Mouse (Mus musculus) liver, embryonic 13.5 days (tissue): ENCODE measurements around the gene Map4k2. TPM values are rescaled to one million over a fixed set of nuclear protein-coding genes. Genes with fewer than 3 reads are reported as not detected.

Experiments
- ATAC-seq: fragments of 200-750 bp; cut with Nextera tagmentation; 2 replicates; pipeline ENCODE4 v1.8.0; 2017; ENCODE audit warnings: low read depth, mild to moderate bottlenecking, moderate number of reproducible peaks, moderate library complexity
- DNase-seq: peaks from one replicate; pipeline ENCODE4 v3.0.0; 2022
- H3K27ac ChIP-seq: fragments of 300-500 bp; sonication (generic); 2 replicates; pipeline ENCODE4 v1.5.1; 2015; ENCODE audit warnings: moderate library complexity, mild to moderate bottlenecking, inconsistent platforms
- H3K27me3 ChIP-seq: fragments of 300-500 bp; sonication (generic); 2 replicates; pipeline ENCODE4 v1.6.1; 2015; ENCODE audit warnings: mild to moderate bottlenecking, inconsistent platforms
- H3K36me3 ChIP-seq: fragments of 300-500 bp; sonication (generic); 2 replicates; pipeline ENCODE4 v1.6.1; 2015; ENCODE audit warnings: mild to moderate bottlenecking, inconsistent platforms
- H3K4me1 ChIP-seq: fragments of 300-500 bp; sonication (generic); replicated peaks from 2 replicates; pipeline ENCODE4 v1.6.1; 2015; ENCODE audit warnings: inconsistent platforms
- H3K4me2 ChIP-seq: fragments of 300-500 bp; sonication (generic); 2 replicates; pipeline ENCODE4 v1.6.1; 2015; ENCODE audit warnings: inconsistent platforms, mild to moderate bottlenecking, moderate library complexity
- H3K4me3 ChIP-seq: fragments of 300-500 bp; sonication (generic); replicated peaks from 2 replicates; pipeline ENCODE4 v1.5.1; 2015; ENCODE audit warnings: mild to moderate bottlenecking, inconsistent platforms
- H3K9ac ChIP-seq: fragments of 300-500 bp; sonication (generic); 2 replicates; pipeline ENCODE4 v1.6.1; 2015; ENCODE audit warnings: mild to moderate bottlenecking, inconsistent platforms
- H3K9me3 ChIP-seq: fragments of 300-500 bp; sonication (generic); replicated peaks from 2 replicates; pipeline ENCODE4 v1.6.1; 2016; ENCODE audit warnings: inconsistent platforms
- WGBS: fragments of 180-500 bp; shearing (Covaris S2); methylation state at CpG from one replicate; pipeline ENCODE4 v1.1.7; 2015; ENCODE audit not compliant: insufficient replicate concordance; 5-methylcytosine and 5-hydroxymethylcytosine counted together
- polyA plus RNA-seq: library from polyadenylated mRNA; unstranded; fragments of >200 nt; fragmentation: Nextera tagmentation; extraction: Ambion mirVana; gene quantifications from 2 replicates; pipeline ENCODE4 v1.2.1, GENCODE M21; 2015

Gene Map4k2
- polyA plus RNA-seq, 1 experiment from 2014 or later: 4.5 TPM

- peak overlapping the region; percentile 39; the same call in 1 of the 2 replicates for H3K4me2 ChIP-seq
- no peak for ATAC-seq
Observed at GRCm38 (mm10) chr19:6348717-6349116, 7.8 kb downstream of the Map4k2 start.

DNA sequence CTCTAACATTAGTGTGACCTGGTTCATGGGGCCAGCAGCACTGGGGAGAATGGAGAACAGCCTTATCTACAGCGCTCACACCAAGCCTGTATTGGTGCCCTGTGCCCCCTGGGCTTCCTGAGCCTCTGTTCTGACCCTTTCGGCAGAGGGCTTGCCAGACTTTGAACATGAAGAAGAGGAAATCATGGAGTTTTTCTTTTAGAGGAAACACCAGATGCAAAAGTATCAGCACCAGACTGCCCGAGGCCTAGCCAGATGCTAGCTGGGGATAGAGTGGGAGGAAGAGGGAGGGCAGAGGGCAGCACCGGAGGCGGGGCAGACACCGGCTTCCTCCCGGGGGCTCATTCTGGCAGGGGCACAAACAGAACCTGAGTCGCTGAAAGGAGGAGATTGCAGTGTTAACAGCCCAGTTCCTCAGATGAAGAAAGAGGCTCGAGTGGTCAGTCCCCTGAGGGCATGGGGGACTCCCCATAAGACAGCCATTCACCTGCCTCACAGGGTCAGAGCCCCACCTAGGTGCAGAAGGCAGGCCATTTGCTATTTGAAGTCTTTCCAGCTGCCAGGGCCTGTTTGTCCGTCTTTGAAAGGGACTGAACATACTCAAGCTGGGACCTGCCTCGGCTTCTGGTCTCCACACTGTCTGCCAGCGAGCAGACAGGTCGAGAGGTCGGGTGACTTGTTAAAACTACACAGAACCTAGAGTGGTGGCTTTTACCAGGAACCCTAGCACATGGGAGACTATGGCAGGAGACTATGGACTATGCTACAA is 8.5 kb downstream of the Map4k2 start:
- Histone ChIP-seq H3K27me3 (no peaks in the 10 kb centered on the region), H3K4me2 (peak overlapping the region; percentile 39), H3K9me3 (no peaks in the 10 kb centered on the region), H3K4me1 (peaks cover 46% of the 10 kb centered on the region), H3K36me3 (peaks cover 46% of the 10 kb centered on the region), H3K4me3 (no peak overlapping the region), H3K27ac (peak overlapping the region; percentile 66), H3K9ac (peak overlapping the region; percentile 34)
- ATAC-seq (peak; percentile 66), DNase-seq (no peak)
- 20% methylated on average over 14 of the region's 14 CpGs for WGBS

More at GRCm38 (mm10) chr19:6348717-6349116, 7.8 kb downstream of the Map4k2 start:
- Histone ChIP-seq H3K4me1 (peaks cover 50% of the 10 kb centered on the region), H3K9ac (peak overlapping the region; percentile 34), H3K9me3 (no peaks in the 10 kb centered on the region), H3K36me3 (peaks cover 46% of the 10 kb centered on the region), H3K4me3 (no peak overlapping the region), H3K27ac (peak overlapping the region; percentile 66), H3K27me3 (no peaks in the 10 kb centered on the region)
- 36% methylated on average over 9 of the region's 9 CpGs for WGBS
- no peak for DNase-seq

DNA sequence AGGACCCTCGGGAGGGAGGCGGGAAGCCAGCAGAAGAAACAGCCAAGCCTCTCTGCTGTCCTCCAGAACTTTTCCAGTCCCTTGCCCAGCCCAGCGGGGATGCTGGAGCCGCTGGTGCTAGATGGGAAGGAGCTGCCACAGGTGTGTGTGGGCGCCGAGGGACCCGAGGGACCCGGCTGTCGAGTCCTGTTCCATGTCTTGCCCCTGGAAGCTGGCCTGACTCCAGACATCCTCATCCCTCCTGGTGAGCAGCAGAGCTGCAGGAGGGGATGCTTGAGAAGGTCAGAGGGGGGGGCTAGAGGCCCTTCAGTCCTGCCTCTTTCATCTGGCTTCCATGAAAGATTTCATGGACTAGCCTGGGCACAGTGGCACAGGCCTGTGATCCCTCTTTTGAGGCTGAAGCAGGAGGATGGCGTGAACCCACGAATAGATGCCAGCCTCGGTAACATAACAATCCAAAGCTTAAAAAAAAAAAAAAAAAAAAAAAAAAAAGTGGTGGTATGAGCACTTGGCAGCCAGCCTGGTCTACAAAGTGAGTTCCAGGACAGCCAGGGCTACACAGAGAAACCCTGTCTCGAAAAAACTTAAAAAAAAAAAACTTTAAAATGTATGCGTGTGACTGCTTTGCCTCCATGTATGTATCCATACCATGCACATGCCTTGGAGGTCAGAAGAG is 10.6 kb downstream of the Map4k2 start:
- H3K36me3 ChIP-seq: peaks cover 31% of the 10 kb centered on the region
- WGBS: 74% methylated on average over 14 of the region's 14 CpGs

DNA sequence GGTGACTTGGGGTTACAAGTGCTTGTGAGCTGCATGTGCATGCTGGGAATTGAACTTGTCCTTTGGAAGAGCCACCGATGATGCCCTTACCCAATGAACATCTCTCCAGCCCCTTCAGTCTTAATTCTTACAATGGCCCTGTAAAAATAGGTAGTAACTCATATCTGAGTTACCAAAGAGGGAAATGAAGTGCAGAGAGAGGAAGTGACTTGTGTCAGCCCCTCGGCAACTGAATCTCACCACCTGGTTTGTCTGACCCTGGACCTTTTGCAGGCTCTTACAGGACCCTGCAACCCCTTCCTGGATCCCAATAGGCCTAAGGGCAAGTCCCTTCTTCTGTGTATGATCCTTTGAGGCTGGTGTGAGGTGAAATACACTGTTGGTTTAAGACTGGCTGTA is 11.2 kb downstream of the Map4k2 start:
- no peak overlapping the region for H3K4me3 ChIP-seq
- 40% methylated on average over 2 of the region's 2 CpGs for WGBS
- H3K27ac ChIP-seq: no peak overlapping the region
- H3K9me3 ChIP-seq: no peaks in the 10 kb centered on the region
- ATAC-seq (no peak), DNase-seq (no peak)
- no peak overlapping the region for H3K4me2 ChIP-seq
- H3K27me3 ChIP-seq: no peaks in the 10 kb centered on the region
- H3K9ac ChIP-seq: no peak overlapping the region
- H3K4me1 ChIP-seq: peaks cover 36% of the 10 kb centered on the region
- H3K36me3 ChIP-seq: peaks cover 25% of the 10 kb centered on the region

More for the DNA sequence above, 10.6 kb downstream of the Map4k2 start:
- no peak overlapping the region for H3K4me3 ChIP-seq
- H3K9ac ChIP-seq: no peak overlapping the region
- H3K9me3 ChIP-seq: no peaks in the 10 kb centered on the region
- DNase-seq (no peak), ATAC-seq (no peak)
- peaks cover 36% of the 10 kb centered on the region for H3K4me1 ChIP-seq
- H3K4me2 ChIP-seq: no peak overlapping the region
- H3K27me3 ChIP-seq: no peaks in the 10 kb centered on the region
- no peak overlapping the region for H3K27ac ChIP-seq

DNA sequence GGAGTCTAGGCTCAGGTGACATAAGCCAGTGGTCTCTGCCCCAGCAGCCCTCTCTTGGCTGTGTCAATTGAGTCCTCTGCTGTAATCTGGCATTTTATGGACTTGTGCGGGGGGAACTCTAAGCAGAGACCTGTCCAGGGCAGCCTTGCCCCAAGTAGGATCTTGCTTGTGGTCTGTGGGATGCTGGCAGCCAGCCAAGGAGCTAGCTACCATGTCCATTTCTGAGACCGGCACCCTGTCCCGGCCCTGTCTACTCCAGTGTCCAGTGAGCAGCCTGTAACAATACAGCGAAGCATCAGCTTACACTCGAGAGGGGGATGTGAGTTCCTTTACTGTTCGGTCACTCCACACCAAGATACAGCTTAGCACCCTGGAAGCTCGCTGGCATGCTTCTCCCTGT is 13.1 kb downstream of the Map4k2 start:
- 81% methylated on average over 7 of the region's 7 CpGs for WGBS
- H3K36me3 ChIP-seq: peaks cover 19% of the 10 kb centered on the region
- no peak overlapping the region for H3K4me3 ChIP-seq
- H3K4me2 ChIP-seq: no peak overlapping the region
- no peak overlapping the region for H3K9ac ChIP-seq
- H3K27ac ChIP-seq: no peak overlapping the region
- H3K9me3 ChIP-seq: no peaks in the 10 kb centered on the region
- DNase-seq (no peak), ATAC-seq (no peak)
- H3K4me1 ChIP-seq: peaks cover 22% of the 10 kb centered on the region
- H3K27me3 ChIP-seq: no peaks in the 10 kb centered on the region

- no peak overlapping the region for H3K9ac ChIP-seq
- H3K4me2 ChIP-seq: no peak overlapping the region
- DNase-seq (no peak), ATAC-seq (no peak)
- no peak overlapping the region for H3K4me3 ChIP-seq
- H3K9me3 ChIP-seq: no peaks in the 10 kb centered on the region
- peaks cover 23% of the 10 kb centered on the region for H3K36me3 ChIP-seq
- H3K27me3 ChIP-seq: no peaks in the 10 kb centered on the region
- peaks cover 28% of the 10 kb centered on the region for H3K4me1 ChIP-seq
- 78% methylated on average over 3 of the region's 3 CpGs for WGBS
- H3K27ac ChIP-seq: no peak overlapping the region
Observed at GRCm38 (mm10) chr19:6361291-6361690, 20.4 kb downstream of the Map4k2 start.

DNA sequence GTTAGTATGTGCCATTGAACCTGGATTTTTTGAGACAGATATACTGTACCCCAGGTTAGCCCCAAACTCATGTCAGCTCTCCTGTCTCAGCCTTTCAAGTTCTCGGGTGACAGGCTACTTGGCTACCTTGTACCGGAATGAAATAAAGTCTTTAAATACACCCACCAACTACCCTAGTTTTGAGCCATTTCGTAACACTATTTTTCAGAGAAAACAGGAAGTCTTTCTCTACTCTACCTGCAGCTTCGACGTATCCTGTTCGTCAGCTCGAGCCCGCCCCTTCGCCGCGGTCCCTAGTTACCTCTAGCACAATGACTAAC is 22.1 kb downstream of the Map4k2 start:
- Histone ChIP-seq H3K4me3 (peak overlapping the region; percentile 98), H3K4me2 (peak overlapping the region; percentile 74), H3K9ac (peak overlapping the region; percentile 74), H3K27me3 (no peaks in the 10 kb centered on the region), H3K9me3 (no peaks in the 10 kb centered on the region), H3K36me3 (peaks cover 41% of the 10 kb centered on the region), H3K4me1 (peaks cover 39% of the 10 kb centered on the region), H3K27ac (peak overlapping the region; percentile 71)
- DNase-seq: no peak
- WGBS: under 1% methylated on average over 11 of the region's 11 CpGs
- ATAC-seq: no peak

- DNase-seq (peak; percentile 100), ATAC-seq (peak; percentile 92)
- Histone ChIP-seq H3K36me3 (peaks cover 46% of the 10 kb centered on the region), H3K4me1 (peaks cover 41% of the 10 kb centered on the region), H3K4me2 (peak within 1 kb of the TSS; percentile 87), H3K27ac (peak within 1 kb of the TSS; percentile 97), H3K4me3 (peak within 1 kb of the TSS; percentile 98), H3K27me3 (no peaks in the 10 kb centered on the region), H3K9me3 (no peaks in the 10 kb centered on the region), H3K9ac (peak within 1 kb of the TSS; percentile 99)
- WGBS: under 1% methylated on average over 84 of the region's 85 CpGs
Observed at GRCm38 (mm10) chr19:6363411-6364240, 22.7 kb downstream of the Map4k2 start, which contains the start of gene Sf1. Sf1 (plus strand) TSS chr19:6363690.

DNA sequence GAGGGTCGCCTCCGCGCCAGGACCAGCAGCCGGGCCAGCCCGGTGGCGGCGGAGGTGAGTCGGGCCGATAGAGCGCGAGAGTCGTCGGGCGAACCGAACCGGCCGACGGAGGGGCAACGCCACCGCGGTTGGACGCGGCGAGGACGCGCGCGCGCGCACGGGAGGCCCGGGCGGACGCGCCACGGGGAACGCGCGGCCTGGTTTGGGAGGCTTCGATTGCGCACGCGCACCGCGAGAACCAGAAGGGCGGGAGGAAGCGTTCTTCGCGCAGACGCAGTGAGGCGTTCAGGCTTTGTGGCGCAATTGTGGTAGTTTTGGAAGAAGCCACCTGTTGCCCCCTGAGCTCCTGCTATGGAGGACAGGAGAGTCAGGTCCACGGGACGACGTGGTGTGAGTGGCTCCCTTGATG is 23.4 kb downstream of the Map4k2 start:
- H3K4me3 ChIP-seq: peak overlapping the region; percentile 98
- WGBS: 0% methylated on average over 55 of the region's 55 CpGs
- no peaks in the 10 kb centered on the region for H3K27me3 ChIP-seq
- H3K4me2 ChIP-seq: peak overlapping the region; percentile 87
- peak; percentile 87 for DNase-seq
- no peak for ATAC-seq
- H3K36me3 ChIP-seq: peaks cover 53% of the 10 kb centered on the region
- H3K27ac ChIP-seq: peak overlapping the region; percentile 97
- H3K9ac ChIP-seq: peak overlapping the region; percentile 99
- H3K9me3 ChIP-seq: no peaks in the 10 kb centered on the region
- peaks cover 44% of the 10 kb centered on the region for H3K4me1 ChIP-seq

DNA sequence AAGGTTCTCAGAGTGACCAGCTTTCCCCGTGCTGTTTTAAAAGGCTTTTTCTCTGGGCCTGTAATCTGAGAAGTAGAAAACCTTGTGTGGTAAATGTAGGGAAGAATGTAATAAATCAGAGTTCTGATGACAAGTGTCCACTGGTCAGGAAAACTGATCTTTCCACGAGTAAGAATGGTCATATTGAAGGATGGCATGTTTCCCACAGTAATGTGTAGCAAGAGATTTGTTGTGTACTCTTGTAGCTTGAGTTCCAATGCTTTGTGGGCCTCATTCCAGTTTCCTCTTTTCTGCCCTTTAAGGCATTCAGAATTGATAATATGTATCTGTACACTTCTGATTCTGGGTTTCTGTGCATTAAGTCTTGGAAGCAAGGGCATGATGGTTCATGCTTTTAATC is 23.9 kb downstream of the Map4k2 start:
- DNase-seq (no peak), ATAC-seq (no peak)
- Histone ChIP-seq H3K36me3 (peaks cover 57% of the 10 kb centered on the region), H3K4me3 (peak overlapping the region; percentile 98), H3K9ac (peak overlapping the region; percentile 99), H3K4me1 (peaks cover 44% of the 10 kb centered on the region), H3K27ac (peak overlapping the region; percentile 97), H3K27me3 (no peaks in the 10 kb centered on the region), H3K4me2 (peak overlapping the region; percentile 87), H3K9me3 (no peaks in the 10 kb centered on the region)
- WGBS: 0% methylated on average over 2 of the region's 2 CpGs

- Histone ChIP-seq H3K36me3 (peaks cover 99% of the 10 kb centered on the region), H3K4me1 (peaks cover 30% of the 10 kb centered on the region), H3K4me2 (no peak overlapping the region), H3K27ac (no peak overlapping the region), H3K9me3 (no peaks in the 10 kb centered on the region), H3K27me3 (no peaks in the 10 kb centered on the region), H3K9ac (no peak overlapping the region), H3K4me3 (no peak overlapping the region)
- ATAC-seq (no peak), DNase-seq (no peak)
- WGBS: 86% methylated on average over 2 of the region's 2 CpGs
Observed at GRCm38 (mm10) chr19:6370175-6370574, 29.2 kb downstream of the Map4k2 start.
